Comparison of ENCODE assay signal across 30 mouse cellular contexts in genomic region chr7:119559789-119560451, GRCm38 (mm10). TPM values are rescaled to one million over a fixed set of nuclear protein-coding genes. Genes with fewer than 3 reads are reported as not detected.
A peak's percentile ranks its signal among the peaks of the same experiment; 100 is the strongest.
DNase-seq lines count a peak whose midpoint lies in the region; ATAC-seq and TF ChIP-seq lines count a peak whose summit lies in the region.
"Had no signal": no experiment of that assay in that cellular context is flagged by ENCODE, and none has a peak within 500 bp of the region (broad histone marks: within the 10 kb centered on the region; RNA-seq: fewer than 3 reads in every experiment).

No protein-coding gene starts in this region.

- no peaks in the 10 kb centered on the region for H3K9me3 ChIP-seq in kidney, embryonic 15.5 days (replicated peaks)
- no peaks in the 10 kb centered on the region for H3K9me3 ChIP-seq in lung, postnatal 0 days (ENCODE audit: low read length)
- H3K9me3 ChIP-seq: embryonic facial prominence, embryonic 12.5 days; embryonic facial prominence, embryonic 15.5 days; heart, embryonic 12.5 days; heart, embryonic 15.5 days had no signal

- peaks cover 9% of the 10 kb centered on the region; the same call in 1 of the 2 replicates for H3K36me3 ChIP-seq in kidney, adult 2 months (ENCODE audit: control insufficient read depth, insufficient read depth, low read length)
- no peaks in the 10 kb centered on the region for H3K36me3 ChIP-seq in kidney, embryonic 15.5 days
- H3K36me3 ChIP-seq in lung, postnatal 0 days (ENCODE audit: insufficient read depth, low read length), result no peaks in the 10 kb centered on the region
- H3K36me3 ChIP-seq: embryonic facial prominence, embryonic 12.5 days; embryonic facial prominence, embryonic 15.5 days; heart, embryonic 12.5 days; heart, embryonic 15.5 days had no signal

- no peak overlapping the region for H3K4me2 ChIP-seq in kidney, embryonic 15.5 days
- no peak overlapping the region for H3K4me2 ChIP-seq in lung, postnatal 0 days (replicated peaks; ENCODE audit: low read depth, low read length)
- H3K4me2 ChIP-seq: embryonic facial prominence, embryonic 12.5 days; embryonic facial prominence, embryonic 15.5 days; heart, embryonic 12.5 days; heart, embryonic 15.5 days; hindbrain, embryonic 14.5 days had no signal

- peaks cover 22% of the 10 kb centered on the region for H3K4me1 ChIP-seq in kidney, adult 2 months (ENCODE audit: control insufficient read depth, insufficient read depth, low read length)
- no peaks in the 10 kb centered on the region for H3K4me1 ChIP-seq in kidney, embryonic 15.5 days
- no peaks in the 10 kb centered on the region for H3K4me1 ChIP-seq in lung, postnatal 0 days (ENCODE audit: insufficient read depth, low read depth, low read length)
- H3K4me1 ChIP-seq: embryonic facial prominence, embryonic 12.5 days; embryonic facial prominence, embryonic 15.5 days; heart, embryonic 12.5 days; heart, embryonic 15.5 days had no signal

- no peak for TF ChIP-seq EP300 in lung, postnatal 0 days (IDR thresholded peaks at IDR 0.05)

- no peaks in the 10 kb centered on the region for H3K27me3 ChIP-seq in kidney, adult 2 months (replicated peaks; ENCODE audit: control insufficient read depth, insufficient read depth, low read length)
- no peaks in the 10 kb centered on the region for H3K27me3 ChIP-seq in kidney, embryonic 15.5 days
- no peaks in the 10 kb centered on the region for H3K27me3 ChIP-seq in lung, postnatal 0 days (replicated peaks; ENCODE audit: insufficient read depth, low read length)
- H3K27me3 ChIP-seq: embryonic facial prominence, embryonic 12.5 days; embryonic facial prominence, embryonic 15.5 days; heart, embryonic 12.5 days; heart, embryonic 15.5 days had no signal

- WGBS in kidney, adult 2 months, result 52% methylated on average over 3 of the region's 3 CpGs
- 65% methylated on average over 3 of the region's 3 CpGs for WGBS in kidney, embryonic 15.5 days
- WGBS in lung, postnatal 0 days, result 66% methylated on average over 3 of the region's 3 CpGs

- no peak for TF ChIP-seq CTCF in kidney, adult 2 months (conservative IDR thresholded peaks at IDR 0.05; ENCODE audit: insufficient read depth, insufficient read length, low read depth, low read length)
- no peak for TF ChIP-seq CTCF in lung, postnatal 0 days (IDR thresholded peaks at IDR 0.05)

- H3K9ac ChIP-seq in kidney, embryonic 15.5 days, result no peak overlapping the region
- no peak overlapping the region for H3K9ac ChIP-seq in lung, postnatal 0 days (replicated peaks; ENCODE audit: low read depth)
- H3K9ac ChIP-seq: embryonic facial prominence, embryonic 12.5 days; embryonic facial prominence, embryonic 15.5 days; forebrain, postnatal 0 days; heart, embryonic 12.5 days; heart, embryonic 15.5 days; hindbrain, embryonic 14.5 days had no signal

- peak overlapping the region; percentile 98 for H3K27ac ChIP-seq in kidney, adult 2 months (ENCODE audit: insufficient read depth, low read depth, low read length)
- H3K27ac ChIP-seq in kidney, embryonic 15.5 days, result no peak overlapping the region
- H3K27ac ChIP-seq in lung, postnatal 0 days (ENCODE audit: low read length), result no peak overlapping the region
- H3K27ac ChIP-seq: embryonic facial prominence, embryonic 12.5 days; embryonic facial prominence, embryonic 15.5 days; gastrocnemius, adult 2 months; heart, embryonic 15.5 days; hindbrain, embryonic 14.5 days had no signal

- TF ChIP-seq POLR2A in kidney, adult 2 months (IDR thresholded peaks at IDR 0.05; ENCODE audit: low read depth, low read length), result no peak

- no peak for ATAC-seq in cerebellum, adult (ENCODE audit: insufficient number of reproducible peaks, low FRiP score, low TSS enrichment)
- no peak for ATAC-seq in kidney, embryonic 15.5 days (replicated peaks; ENCODE audit: low FRiP score)
- no peak for ATAC-seq in lung, postnatal 0 days
- ATAC-seq: activated CD4-positive, CD25-positive, alpha-beta regulatory T cell, adult 4 months; forebrain, embryonic 14.5 days; forebrain, postnatal 0 days had no signal

- no peak overlapping the region for H3K4me3 ChIP-seq in kidney, adult 2 months (ENCODE audit: insufficient read depth, low read depth, low read length)
- H3K4me3 ChIP-seq in kidney, embryonic 15.5 days (replicated peaks), result no peak overlapping the region
- no peak overlapping the region for H3K4me3 ChIP-seq in lung, postnatal 0 days (ENCODE audit: low read depth, low read length)
- H3K4me3 ChIP-seq: embryonic facial prominence, embryonic 12.5 days; embryonic facial prominence, embryonic 15.5 days; gastrocnemius, adult 2 months; heart, embryonic 12.5 days; heart, embryonic 15.5 days had no signal

- peak; percentile 2 to 3 for DNase-seq in cerebellum, postnatal 10 days
- peak; percentile 86 for DNase-seq in kidney, adult 2 months
- DNase-seq in kidney, adult 18-20 months, result no peak
- peak; percentile 45 for DNase-seq in kidney, postnatal 14 days
- peak; percentile 11 to 20 for DNase-seq in lung, adult 18-20 months
- DNase-seq in lung, postnatal 0 days (ENCODE audit: low spot score), result no peak
- DNase-seq: adrenal gland, adult 8-10 months; adrenal gland, postnatal 25 days; cerebellum, adult 18-20 months; cerebellum, adult 9-10 months; cerebellum, postnatal 25 days; forebrain, postnatal 0 days; gastrocnemius, adult 2 months; gastrocnemius, postnatal 14 days; heart, adult 18-20 months; heart, postnatal 14 days; heart, postnatal 4 days had no signal

RNA-seq across cellular contexts. Expression of gene Acsm2, which starts 5.8 kb away (rescaled TPM):
- polyA plus RNA-seq in kidney, adult 2 months (2012; rRNA removed), result 980 and 1,120 TPM in 2 replicates
- polyA plus RNA-seq in kidney, embryonic 15.5 days (2015; fragmentation: Nextera tagmentation; extraction: Ambion mirVana), result 26.0 and 29.4 TPM in 2 replicates
- polyA plus RNA-seq in lung, postnatal 0 days (2015; fragmentation: Nextera tagmentation; extraction: Ambion mirVana), result not detected in 2 replicates
- polyA plus RNA-seq: brain, embryonic 14.5 days; embryonic facial prominence, embryonic 12.5 days; forebrain, embryonic 11.5 days; forebrain, embryonic 14.5 days; forebrain, postnatal 0 days; frontal cortex, adult 2 months; heart, embryonic 12.5 days; heart, embryonic 15.5 days; hindbrain, embryonic 11.5 days; hindbrain, embryonic 14.5 days had no signal

RNA-seq across cellular contexts. Expression of gene Pdilt, which starts 36.6 kb away (rescaled TPM):
- 1.4 and 2.2 TPM in 2 replicates for polyA plus RNA-seq in kidney, adult 2 months (2012; rRNA removed)
- 0.06 and 0.10 TPM in 2 replicates for polyA plus RNA-seq in kidney, embryonic 15.5 days (2015; fragmentation: Nextera tagmentation; extraction: Ambion mirVana)
- polyA plus RNA-seq in lung, postnatal 0 days (2015; fragmentation: Nextera tagmentation; extraction: Ambion mirVana), result not detected in 2 replicates
- polyA plus RNA-seq: activated CD4-positive, CD25-positive, alpha-beta regulatory T cell, adult 4 months; embryonic facial prominence, embryonic 12.5 days; embryonic facial prominence, embryonic 15.5 days; forebrain, embryonic 11.5 days; frontal cortex, adult 2 months; heart, embryonic 12.5 days; heart, embryonic 15.5 days; hindbrain, embryonic 11.5 days had no signal

RNA-seq across cellular contexts. Expression of gene Acsm5, which starts 40.7 kb away (rescaled TPM):
- 78.2 and 91.7 TPM in 2 replicates for polyA plus RNA-seq in kidney, adult 2 months (2012; rRNA removed)
- 0.64 and 1.0 TPM in 2 replicates for polyA plus RNA-seq in kidney, embryonic 15.5 days (2015; fragmentation: Nextera tagmentation; extraction: Ambion mirVana)
- 0.11 TPM in 1 of 2 replicates, not detected in the other for polyA plus RNA-seq in lung, postnatal 0 days (2015; fragmentation: Nextera tagmentation; extraction: Ambion mirVana)
- polyA plus RNA-seq: activated CD4-positive, CD25-positive, alpha-beta regulatory T cell, adult 4 months; brain, embryonic 14.5 days; embryonic facial prominence, embryonic 12.5 days; embryonic facial prominence, embryonic 15.5 days; forebrain, embryonic 11.5 days; forebrain, embryonic 14.5 days; forebrain, postnatal 0 days; heart, embryonic 12.5 days; heart, embryonic 15.5 days; hindbrain, embryonic 11.5 days; hindbrain, embryonic 14.5 days had no signal

RNA-seq across cellular contexts. Expression of gene Acsm1, which starts 46.9 kb away (rescaled TPM):
- polyA plus RNA-seq in kidney, adult 2 months (2012; rRNA removed), result 209 and 221 TPM in 2 replicates
- polyA plus RNA-seq in kidney, embryonic 15.5 days (2015; fragmentation: Nextera tagmentation; extraction: Ambion mirVana), result 2.1 and 2.6 TPM in 2 replicates
- polyA plus RNA-seq in lung, postnatal 0 days (2015; fragmentation: Nextera tagmentation; extraction: Ambion mirVana), result 3.6 and 3.7 TPM in 2 replicates
- polyA plus RNA-seq: activated CD4-positive, CD25-positive, alpha-beta regulatory T cell, adult 4 months; brain, embryonic 14.5 days; embryonic facial prominence, embryonic 12.5 days; forebrain, embryonic 11.5 days; forebrain, embryonic 14.5 days; forebrain, postnatal 0 days; frontal cortex, adult 2 months; heart, embryonic 12.5 days; heart, embryonic 15.5 days; hindbrain, embryonic 11.5 days; hindbrain, embryonic 14.5 days had no signal

Comparison
In these comparisons a context has a peak if more than half of its experiments do, and no peak if none do; other contexts are left out.
1. DNase-seq: peak in cerebellum, postnatal 10 days (2 of 2), kidney, adult 2 months (single experiment), kidney, postnatal 14 days (single experiment) and lung, adult 18-20 months (2 of 2); none in kidney, adult 18-20 months (single experiment) and lung, postnatal 0 days (single experiment).
2. RNA of gene Acsm2, which starts 5.8 kb away (polyA plus RNA-seq): 980 to 1,120 TPM in kidney, adult 2 months; 26.0 to 29.4 TPM in kidney, embryonic 15.5 days and not detected in lung, postnatal 0 days; every median in the first group is over 10 times any median in the second.
3. RNA of gene Acsm5, which starts 40.7 kb away (polyA plus RNA-seq): 78.2 to 91.7 TPM in kidney, adult 2 months; 0.64 to 1.0 TPM in kidney, embryonic 15.5 days and 0.11 TPM in lung, postnatal 0 days; every median in the first group is over 10 times any median in the second.